In genomic region chr5:114413067-114413735, GRCm38 (mm10) we compare ENCODE assay signal across 9 mouse cellular contexts. TPM values are rescaled to one million over a fixed set of nuclear protein-coding genes. Genes with fewer than 3 reads are reported as not detected.
DNase-seq lines count a peak whose midpoint lies in the region; ATAC-seq and TF ChIP-seq lines count a peak whose summit lies in the region.
"Had no signal": no experiment of that assay in that cellular context is flagged by ENCODE, and none has a peak within 500 bp of the region (broad histone marks: within the 10 kb centered on the region; RNA-seq: fewer than 3 reads in every experiment).

No protein-coding gene starts in this region.

- no peak overlapping the region for H3K27ac ChIP-seq in kidney, postnatal 0 days
- H3K27ac ChIP-seq in midbrain, postnatal 0 days (ENCODE audit: low read depth, low read length): no peak overlapping the region

- no peaks in the 10 kb centered on the region for H3K4me1 ChIP-seq in kidney, postnatal 0 days (replicated peaks; ENCODE audit: insufficient read depth, low read length)
- no peaks in the 10 kb centered on the region for H3K4me1 ChIP-seq in midbrain, postnatal 0 days (ENCODE audit: insufficient read depth, low read length)

- no peak overlapping the region for H3K4me2 ChIP-seq in kidney, postnatal 0 days (ENCODE audit: low read length)
- no peak overlapping the region for H3K4me2 ChIP-seq in midbrain, postnatal 0 days (ENCODE audit: low read depth, low read length, poor library complexity, severe bottlenecking)
- H3K4me2 ChIP-seq: midbrain, embryonic 11.5 days had no signal

- H3K9me3 ChIP-seq in kidney, postnatal 0 days (replicated peaks; ENCODE audit: low read length): no peaks in the 10 kb centered on the region
- H3K9me3 ChIP-seq in midbrain, postnatal 0 days (ENCODE audit: low read length): no peaks in the 10 kb centered on the region

- peak; percentile 26 for DNase-seq in gastrocnemius, adult 8-10 months (ENCODE audit: low spot score in 2 of 2)
- no peak for DNase-seq in gastrocnemius, postnatal 14 days
- DNase-seq in heart, adult 9 months (ENCODE audit: low spot score in 2 of 2): peak; percentile 39 to 45
- peak; percentile 65 for DNase-seq in kidney, postnatal 0 days (ENCODE audit: low spot score)
- peak; percentile 82 for DNase-seq in lung, postnatal 36 days
- DNase-seq in midbrain, postnatal 0 days (ENCODE audit: low spot score): no peak
- no peak for DNase-seq in right cerebral cortex, adult 18-20 months

- H3K4me3 ChIP-seq in kidney, postnatal 0 days (replicated peaks; ENCODE audit: low read depth, low read length): no peak overlapping the region
- H3K4me3 ChIP-seq in midbrain, postnatal 0 days (ENCODE audit: low read depth, low read length): no peak overlapping the region

- peak; percentile 58 for ATAC-seq in kidney, postnatal 0 days (replicated peaks; ENCODE audit: low FRiP score, low read depth)
- ATAC-seq in midbrain, postnatal 0 days (ENCODE audit: low FRiP score): no peak
- no peak for ATAC-seq in monocyte, adult 5-6 weeks (replicated peaks; ENCODE audit: insufficient number of reproducible peaks, low FRiP score, low TSS enrichment, poor library complexity, severe bottlenecking)

- no peak overlapping the region for H3K9ac ChIP-seq in kidney, postnatal 0 days (ENCODE audit: low read depth, low read length)
- no peak overlapping the region for H3K9ac ChIP-seq in midbrain, postnatal 0 days (replicated peaks; ENCODE audit: low read length, poor library complexity, severe bottlenecking)

- peaks cover 80% of the 10 kb centered on the region for H3K36me3 ChIP-seq in kidney, postnatal 0 days (ENCODE audit: insufficient read depth, low read length)
- H3K36me3 ChIP-seq in midbrain, postnatal 0 days (ENCODE audit: insufficient read depth, low read length): peaks cover 85% of the 10 kb centered on the region

- no peaks in the 10 kb centered on the region for H3K27me3 ChIP-seq in kidney, postnatal 0 days (ENCODE audit: insufficient read depth, low read length)
- no peaks in the 10 kb centered on the region for H3K27me3 ChIP-seq in midbrain, postnatal 0 days (ENCODE audit: insufficient read depth, low read length)

- intact Hi-C loops in gastrocnemius, postnatal 14 days (cut with DNase I; ENCODE audit: low total_unique reads): no loop called here

- whole genome bisulfite sequencing in kidney, postnatal 0 days: 52% methylated on average over 16 of the region's 16 CpGs
- 75% methylated on average over 16 of the region's 16 CpGs for WGBS in midbrain, postnatal 0 days

- TF ChIP-seq CTCF in kidney, postnatal 0 days (IDR thresholded peaks at IDR 0.05; ENCODE audit: low read depth): no peak
- TF ChIP-seq CTCF in midbrain, postnatal 0 days (IDR thresholded peaks at IDR 0.05): no peak

RNA-seq across cellular contexts. Expression of gene Mmab, which starts 30.7 kb away (rescaled TPM):
- 10 to 100 TPM; 18.3 to 21.1 (median 19.5) TPM for total RNA-seq in gastrocnemius, adult 8-10 months (2022)
- total RNA-seq in gastrocnemius, postnatal 14 days (2021): 10 to 100 TPM in 1 of 2 experiments, 1 to 10 TPM in 1; 9.9 to 11.4 TPM
- 18.9 and 22.8 TPM in 2 replicates for polyA plus RNA-seq in kidney, postnatal 0 days (2015; fragmentation: Nextera tagmentation; extraction: Ambion mirVana)
- total RNA-seq in midbrain, postnatal 0 days (2014; rRNA removed): 28.8 and 39.9 TPM in 2 replicates
- polyA plus RNA-seq in midbrain, postnatal 0 days (2015; fragmentation: Nextera tagmentation; extraction: Ambion mirVana): 38.6 and 39.0 TPM in 2 replicates
- total RNA-seq in monocyte, adult 5-6 weeks (2017): 2.8 to 8.7 TPM (median 3.5 TPM) in 3 replicates

RNA-seq across cellular contexts. Expression of gene Mvk, which starts 30.9 kb away (rescaled TPM):
- total RNA-seq in gastrocnemius, adult 8-10 months (2022): 10 to 100 TPM in 3 of 4 experiments, 1 to 10 TPM in 1; 9.9 to 11.0 (median 10.4) TPM
- 10 to 100 TPM in 1 of 2 experiments, 1 to 10 TPM in 1; 9.1 to 13.8 TPM for total RNA-seq in gastrocnemius, postnatal 14 days (2021)
- polyA plus RNA-seq in kidney, postnatal 0 days (2015; fragmentation: Nextera tagmentation; extraction: Ambion mirVana): 29.3 and 31.7 TPM in 2 replicates
- total RNA-seq in midbrain, postnatal 0 days (2014; rRNA removed): 113 and 115 TPM in 2 replicates
- polyA plus RNA-seq in midbrain, postnatal 0 days (2015; fragmentation: Nextera tagmentation; extraction: Ambion mirVana): 70.6 and 73.0 TPM in 2 replicates
- 2.8 to 8.7 TPM (median 3.2 TPM) in 3 replicates for total RNA-seq in monocyte, adult 5-6 weeks (2017)

RNA-seq across cellular contexts. Expression of gene Ube3b, which starts 32.8 kb away (rescaled TPM):
- total RNA-seq in gastrocnemius, adult 8-10 months (2022): 100 to 1,000 TPM; 129 to 147 (median 134) TPM
- 10 to 100 TPM; 64.7 to 67.5 TPM for total RNA-seq in gastrocnemius, postnatal 14 days (2021)
- polyA plus RNA-seq in kidney, postnatal 0 days (2015; fragmentation: Nextera tagmentation; extraction: Ambion mirVana): 28.6 and 30.8 TPM in 2 replicates
- total RNA-seq in midbrain, postnatal 0 days (2014; rRNA removed): 47.3 and 58.3 TPM in 2 replicates
- 26.8 and 26.9 TPM in 2 replicates for polyA plus RNA-seq in midbrain, postnatal 0 days (2015; fragmentation: Nextera tagmentation; extraction: Ambion mirVana)
- total RNA-seq in monocyte, adult 5-6 weeks (2017): 22.0 to 38.0 TPM (median 27.7 TPM) in 3 replicates

RNA-seq across cellular contexts. Expression of gene Kctd10, which starts 32.9 kb away (rescaled TPM):
- 10 to 100 TPM; 10.2 to 16.6 (median 14.2) TPM for total RNA-seq in gastrocnemius, adult 8-10 months (2022)
- 10 to 100 TPM; 24.2 to 25.0 TPM for total RNA-seq in gastrocnemius, postnatal 14 days (2021)
- polyA plus RNA-seq in kidney, postnatal 0 days (2015; fragmentation: Nextera tagmentation; extraction: Ambion mirVana): 80.5 and 89.7 TPM in 2 replicates
- 49.7 and 65.1 TPM in 2 replicates for total RNA-seq in midbrain, postnatal 0 days (2014; rRNA removed)
- polyA plus RNA-seq in midbrain, postnatal 0 days (2015; fragmentation: Nextera tagmentation; extraction: Ambion mirVana): 51.8 and 54.5 TPM in 2 replicates
- 86.5 to 90.0 TPM (median 87.5 TPM) in 3 replicates for total RNA-seq in monocyte, adult 5-6 weeks (2017)

Comparison
In these comparisons a context has a peak if more than half of its experiments do, and no peak if none do; other contexts are left out.
1. DNase-seq: peak in gastrocnemius, adult 8-10 months (2 of 2), heart, adult 9 months (2 of 2), kidney, postnatal 0 days (single experiment) and lung, postnatal 36 days (single experiment); none in gastrocnemius, postnatal 14 days (single experiment), midbrain, postnatal 0 days (single experiment) and right cerebral cortex, adult 18-20 months (single experiment).